Mouse (Mus musculus) small intestine, adult 2 months (tissue): ENCODE measurements around the gene Olfr1425.
"Not testable (repeated sequence)": the region's sequence is repeated elsewhere in the genome, so short reads cannot be mapped to it uniquely, and the experiment has no call there.

ENCODE experiments used
- CTCF ChIP-seq: fragments of 200-500 bp; IDR thresholded peaks from 2 replicates; pipeline ENCODE4 v1.5.1; 2012; ENCODE audit warnings: low read depth, mild to moderate bottlenecking, control low read depth, inconsistent platforms, low read length, moderate library complexity, mixed read lengths; ENCODE audit not compliant: insufficient replicate concordance, insufficient read length; ENCODE audit errors: extremely low read depth
- POLR2A ChIP-seq: fragments of 200-500 bp; IDR thresholded peaks from 2 replicates; pipeline ENCODE4 v1.6.1; 2012; ENCODE audit warnings: low read depth, mild to moderate bottlenecking, control low read depth, inconsistent platforms, low read length, moderate library complexity

DNA sequence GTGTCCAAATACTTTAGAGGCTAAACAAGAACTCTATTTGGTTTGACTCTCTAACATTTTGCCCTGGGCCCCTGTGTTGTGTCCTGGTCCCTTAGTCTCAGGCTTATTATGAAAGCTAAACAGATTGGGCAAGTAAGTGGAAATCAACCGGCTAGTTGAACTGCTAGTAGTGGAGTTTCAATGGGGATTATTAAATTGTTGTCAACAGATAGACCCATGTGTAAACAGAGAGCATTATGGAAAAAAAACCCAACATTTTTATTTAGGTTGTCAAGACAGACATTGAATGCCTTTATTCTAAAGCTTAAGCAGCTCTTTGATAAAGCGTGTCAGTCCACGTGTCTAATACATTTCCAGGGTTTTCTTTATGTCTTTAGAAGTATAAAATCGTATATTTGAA is at the start of gene Olfr1425:
- TF ChIP-seq CTCF, POLR2A: not testable (repeated sequence)
